Mouse (Mus musculus) testis, adult 2 months (tissue): Measurements from ENCODE around the gene Glg1.

Experiments used
- CTCF ChIP-seq: fragments of 200-500 bp; IDR thresholded peaks from 2 replicates; pipeline ENCODE4 v1.5.1; 2012; ENCODE audit warnings: low read depth, mild to moderate bottlenecking, inconsistent platforms, low read length, moderate library complexity; ENCODE audit not compliant: control insufficient read depth, insufficient read depth, insufficient replicate concordance
- POLR2A ChIP-seq: fragments of 200-500 bp; IDR thresholded peaks from 2 replicates; pipeline ENCODE4 v1.6.1; 2012; ENCODE audit warnings: low read depth, mild to moderate bottlenecking, inconsistent platforms, low read length, moderate library complexity; ENCODE audit not compliant: control insufficient read depth

GRCm38 (mm10) chr8:111114891-111115290 is 144.1 kb downstream of the Glg1 start:
- no peak for TF ChIP-seq CTCF
- no peak for TF ChIP-seq POLR2A
